Mouse (Mus musculus): ENCODE measurements around the gene Gm15557. TPM values are rescaled to one million over a fixed set of nuclear protein-coding genes. Genes with fewer than 3 reads are reported as not detected.

The Gm15557 gene
- polyA plus RNA-seq, 1 experiment = 0.13 TPM

DNA sequence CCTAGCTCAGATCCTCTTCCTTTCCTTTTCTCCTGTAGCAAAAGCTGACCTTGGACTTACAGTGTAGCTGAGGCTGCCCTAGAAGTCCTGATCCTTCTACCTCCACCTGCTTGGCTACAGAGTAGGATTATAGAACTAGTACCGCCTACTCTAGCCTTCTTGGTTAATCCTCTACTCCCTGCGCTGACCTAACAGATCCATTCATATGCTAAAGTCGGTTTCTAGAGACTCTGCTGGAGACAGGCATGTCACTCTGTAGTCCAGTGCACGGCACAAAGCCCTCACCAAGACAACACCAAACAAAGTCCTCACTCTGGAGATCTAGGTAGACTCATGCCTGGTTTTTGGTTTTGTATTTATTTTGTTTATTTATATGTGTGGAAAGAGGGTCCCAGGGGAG, 6.0 kb downstream of the Gm15557 start:
- no peak overlapping the region for H3K4me3 ChIP-seq
- no peak overlapping the region for H3K4me2 ChIP-seq (ENCODE audit: low read depth)
- no peaks in the 10 kb centered on the region for H3K27me3 ChIP-seq (ENCODE audit: control insufficient read depth, insufficient read depth, insufficient read length)
- H3K79me2 ChIP-seq (ENCODE audit: control insufficient read depth, insufficient read depth) = no peaks in the 10 kb centered on the region
- TF ChIP-seq POLR2AphosphoS2 (IDR thresholded peaks at IDR 0.05; ENCODE audit: insufficient read length, low read depth) (no peak), SRF (IDR thresholded peaks at IDR 0.05; ENCODE audit: control insufficient read depth, insufficient read length, low read depth) (no peak), MYOD1 (IDR thresholded peaks at IDR 0.05; ENCODE audit: control insufficient read depth in 1 of 3, insufficient read length in 2 of 3, low read depth in 2 of 3) (no peak)
- no peak overlapping the region for H3ac ChIP-seq (ENCODE audit: control insufficient read depth, insufficient read length)
- no peaks in the 10 kb centered on the region for H3K36me3 ChIP-seq (ENCODE audit: control insufficient read depth, insufficient read depth)

- no peak overlapping the region for H3K4me2 ChIP-seq (ENCODE audit: low read depth)
- no peaks in the 10 kb centered on the region for H3K36me3 ChIP-seq (ENCODE audit: control insufficient read depth, insufficient read depth)
- H3K79me2 ChIP-seq (ENCODE audit: control insufficient read depth, insufficient read depth) = no peaks in the 10 kb centered on the region
- no peak overlapping the region for H3K4me3 ChIP-seq
- no peak for TF ChIP-seq USF1 (IDR thresholded peaks at IDR 0.05; ENCODE audit: low read depth)
- no peak for TF ChIP-seq TCF12 (IDR thresholded peaks at IDR 0.05; ENCODE audit: insufficient read depth, poor library complexity, severe bottlenecking)
- TF ChIP-seq CEBPB (IDR thresholded peaks at IDR 0.05; ENCODE audit: insufficient read depth, poor library complexity, severe bottlenecking) = no peak
- TF ChIP-seq POLR2A (IDR thresholded peaks at IDR 0.05; ENCODE audit: insufficient read length, low read depth) = no peak
- no peak for TF ChIP-seq MYOG (IDR thresholded peaks at IDR 0.05; ENCODE audit: control insufficient read depth in 1 of 3, insufficient read depth in 1 of 3, insufficient read length in 2 of 3, low read depth in 2 of 3)
- TF ChIP-seq SRF (IDR thresholded peaks at IDR 0.05; ENCODE audit: control insufficient read depth, insufficient read length, low read depth) = no peak
- no peak for TF ChIP-seq REST (IDR thresholded peaks at IDR 0.05; ENCODE audit: insufficient read depth, insufficient read length)
- no peak for TF ChIP-seq TCF3 (IDR thresholded peaks at IDR 0.05; ENCODE audit: insufficient read length, low read depth)
- TF ChIP-seq E2F4 (IDR thresholded peaks at IDR 0.05; ENCODE audit: insufficient read depth) = no peak
- TF ChIP-seq POLR2AphosphoS2 (IDR thresholded peaks at IDR 0.05; ENCODE audit: insufficient read length, low read depth) = no peak
- TF ChIP-seq MYOD1 (IDR thresholded peaks at IDR 0.05; ENCODE audit: control insufficient read depth in 1 of 3, insufficient read length in 2 of 3, low read depth in 2 of 3) = no peak
- no peak for TF ChIP-seq MAX (IDR thresholded peaks at IDR 0.05; ENCODE audit: low read depth)
- no peaks in the 10 kb centered on the region for H3K27me3 ChIP-seq (ENCODE audit: control insufficient read depth, insufficient read depth, insufficient read length)
- no peak overlapping the region for H3ac ChIP-seq (ENCODE audit: control insufficient read depth, insufficient read length)
Observed at GRCm38 (mm10) chr2:155947390-155948002, 7.0 kb downstream of the Gm15557 start.

- H3K4me3 ChIP-seq = no peak overlapping the region
- H3K4me2 ChIP-seq (ENCODE audit: low read depth) = peak overlapping the region; percentile 59
Observed at GRCm38 (mm10) chr2:155949362-155949761, 8.8 kb downstream of the Gm15557 start.

GRCm38 (mm10) chr2:155952006-155952405, 11.5 kb downstream of the Gm15557 start:
- H3K27me3 ChIP-seq (ENCODE audit: control insufficient read depth, insufficient read depth, insufficient read length) = no peaks in the 10 kb centered on the region
- H3ac ChIP-seq (ENCODE audit: control insufficient read depth, insufficient read length) = no peak overlapping the region
- H3K4me2 ChIP-seq (ENCODE audit: low read depth) = no peak overlapping the region
- H3K4me3 ChIP-seq = no peak overlapping the region
- peaks cover 5% of the 10 kb centered on the region for H3K79me2 ChIP-seq (ENCODE audit: control insufficient read depth, insufficient read depth)
- TF ChIP-seq TCF3 (IDR thresholded peaks at IDR 0.05; ENCODE audit: insufficient read length, low read depth) (no peak), POLR2AphosphoS2 (IDR thresholded peaks at IDR 0.05; ENCODE audit: insufficient read length, low read depth) (no peak), E2F4 (IDR thresholded peaks at IDR 0.05; ENCODE audit: insufficient read depth) (no peak), TCF12 (IDR thresholded peaks at IDR 0.05; ENCODE audit: insufficient read depth, poor library complexity, severe bottlenecking) (no peak), MYOG (IDR thresholded peaks at IDR 0.05; ENCODE audit: control insufficient read depth in 1 of 3, insufficient read depth in 1 of 3, insufficient read length in 2 of 3, low read depth in 2 of 3) (no peak), REST (IDR thresholded peaks at IDR 0.05; ENCODE audit: insufficient read depth, insufficient read length) (no peak)
- no peaks in the 10 kb centered on the region for H3K36me3 ChIP-seq (ENCODE audit: control insufficient read depth, insufficient read depth)

More at GRCm38 (mm10) chr2:155949362-155949761, 8.8 kb downstream of the Gm15557 start:
- H3K79me2 ChIP-seq (ENCODE audit: control insufficient read depth, insufficient read depth) = no peaks in the 10 kb centered on the region
- TF ChIP-seq REST (IDR thresholded peaks at IDR 0.05; ENCODE audit: insufficient read depth, insufficient read length) = no peak
- TF ChIP-seq CEBPB (IDR thresholded peaks at IDR 0.05; ENCODE audit: insufficient read depth, poor library complexity, severe bottlenecking) = no peak
- TF ChIP-seq TCF12 (IDR thresholded peaks at IDR 0.05; ENCODE audit: insufficient read depth, poor library complexity, severe bottlenecking) = peak; percentile 1
- H3K27me3 ChIP-seq (ENCODE audit: control insufficient read depth, insufficient read depth, insufficient read length) = no peaks in the 10 kb centered on the region
- no peaks in the 10 kb centered on the region for H3K36me3 ChIP-seq (ENCODE audit: control insufficient read depth, insufficient read depth)
- no peak overlapping the region for H3ac ChIP-seq (ENCODE audit: control insufficient read depth, insufficient read length)

DNA sequence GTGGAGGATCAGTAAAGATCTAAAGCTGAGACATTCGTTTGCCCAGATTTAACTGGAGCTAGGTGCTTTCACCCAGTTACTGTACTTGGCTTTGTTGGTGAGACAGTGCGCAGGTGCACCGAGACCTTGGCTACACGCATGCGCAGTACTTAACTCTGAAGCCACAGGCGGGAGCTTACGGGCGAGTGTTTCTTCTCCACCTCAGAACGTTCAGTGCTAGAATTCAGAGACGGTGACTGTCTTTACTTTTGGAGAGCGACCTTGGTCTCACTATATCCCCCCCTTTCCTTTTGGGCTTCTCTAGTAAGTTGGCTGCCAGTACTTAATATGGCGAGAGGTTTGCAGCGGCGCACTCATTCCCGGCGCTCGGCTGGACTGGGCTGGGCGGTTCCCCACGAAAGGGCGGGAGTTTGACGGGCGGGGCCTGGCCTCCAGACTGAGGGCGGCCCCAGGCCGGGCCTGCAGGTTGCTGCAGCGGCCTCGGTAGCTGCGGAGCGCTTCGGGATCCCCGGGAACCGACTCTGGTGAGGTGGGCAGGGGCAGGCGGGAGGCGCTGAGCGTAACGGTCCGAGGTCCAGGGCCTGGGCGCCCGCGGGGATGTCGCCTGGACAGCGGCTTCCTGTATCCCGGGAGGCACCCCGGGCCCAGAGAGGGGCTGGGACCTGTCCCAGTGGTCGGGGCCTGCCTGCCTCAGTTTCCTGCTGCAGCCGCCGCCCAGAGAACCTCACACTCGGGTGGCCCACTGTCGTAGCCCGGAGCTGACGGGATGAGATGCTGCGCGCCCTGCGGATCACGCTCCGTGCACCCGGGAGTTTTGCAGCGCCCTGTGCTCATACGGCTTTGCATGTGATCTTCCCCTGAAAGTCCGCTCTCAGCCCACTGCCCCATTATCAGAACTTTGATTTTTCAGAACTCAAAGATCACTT, 15.9 kb downstream of the Gm15557 start, which contains the start of gene Cep250:
TSS of gene Cep250 (plus strand) at position 325 of the 926 bp plus-strand sequence.
- H3K79me2 ChIP-seq (ENCODE audit: control insufficient read depth, insufficient read depth) = peaks cover 28% of the 10 kb centered on the region
- peak within 1 kb of the TSS; percentile 88 for H3K4me2 ChIP-seq (ENCODE audit: low read depth)
- peak; percentile 75 for TF ChIP-seq POLR2A (IDR thresholded peaks at IDR 0.05; ENCODE audit: insufficient read length, low read depth)
- no peak for TF ChIP-seq MAX (IDR thresholded peaks at IDR 0.05; ENCODE audit: low read depth)
- peak; percentile 52 for TF ChIP-seq POLR2AphosphoS2 (IDR thresholded peaks at IDR 0.05; ENCODE audit: insufficient read length, low read depth)
- peak within 1 kb of the TSS; percentile 61 for H3K4me3 ChIP-seq
- H3ac ChIP-seq (ENCODE audit: control insufficient read depth, insufficient read length) = peak within 1 kb of the TSS; percentile 18
- no peaks in the 10 kb centered on the region for H3K27me3 ChIP-seq (ENCODE audit: control insufficient read depth, insufficient read depth, insufficient read length)
- no peaks in the 10 kb centered on the region for H3K36me3 ChIP-seq (ENCODE audit: control insufficient read depth, insufficient read depth)
